17 mouse cellular contexts compared by ENCODE assay signal in genomic region chr11:26967427-26967826, GRCm38 (mm10).
"Had no signal": no experiment of that assay in that cellular context is flagged by ENCODE, and none has a peak within 500 bp of the region (broad histone marks: within the 10 kb centered on the region; RNA-seq: fewer than 3 reads in every experiment).

No protein-coding gene starts in this region.

- H3K4me3 ChIP-seq: midbrain, embryonic 10.5 days; midbrain, embryonic 12.5 days; myocyte; neural tube, embryonic 13.5 days; neural tube, embryonic 15.5 days had no signal

- H3K27ac ChIP-seq: midbrain, embryonic 10.5 days; midbrain, embryonic 12.5 days; neural tube, embryonic 13.5 days; neural tube, embryonic 15.5 days had no signal

- DNase-seq: lung, adult 18-20 months; lung, embryonic 14.5 days; lung, postnatal 10 days; lung, postnatal 4 days; midbrain, embryonic 14.5 days; retina, postnatal 1 day; right cerebral cortex, postnatal 25 days; right cerebral cortex, postnatal 4 days; spleen, adult 18-20 months; thymus, adult 2 months; thymus, postnatal 25 days; thymus, postnatal 4 days had no signal
